ENCODE assay signal across 9 mouse cellular contexts in the genomic region with DNA sequence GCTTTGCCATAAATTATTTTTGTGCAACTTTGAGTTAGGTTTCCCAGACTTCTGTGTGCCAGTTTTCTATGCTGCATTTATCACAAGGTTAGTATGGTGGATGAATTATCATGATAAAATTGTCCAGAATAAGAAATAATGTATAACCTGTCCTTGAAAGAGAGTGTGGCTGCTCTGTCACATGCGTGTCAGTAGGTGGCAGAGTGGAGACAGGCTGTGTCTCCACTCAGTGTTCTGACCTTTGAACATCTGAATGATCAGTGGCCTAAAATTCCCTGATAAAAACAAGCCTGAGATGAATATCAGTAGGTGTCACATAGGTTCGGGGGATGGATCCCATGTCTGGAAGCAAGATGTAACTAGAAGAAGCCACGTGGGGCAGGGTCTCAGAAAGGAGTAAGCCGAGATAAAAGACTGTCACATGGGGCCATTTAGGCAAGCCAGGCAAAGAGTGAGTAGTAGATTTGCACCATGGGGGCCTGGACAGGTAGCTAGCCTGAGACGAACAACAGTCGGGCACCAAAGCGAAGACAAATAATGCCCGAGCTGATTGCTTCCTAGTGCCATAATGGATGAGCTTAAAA.
DNase-seq lines count a peak whose midpoint lies in the region; ATAC-seq and TF ChIP-seq lines count a peak whose summit lies in the region.
"Had no signal": no experiment of that assay in that cellular context is flagged by ENCODE, and none has a peak within 500 bp of the region (broad histone marks: within the 10 kb centered on the region; RNA-seq: fewer than 3 reads in every experiment).

No protein-coding gene starts in this region.

- H3K9ac ChIP-seq in heart, postnatal 0 days (replicated peaks; ENCODE audit: low read depth, low read length), result no peak overlapping the region
- no peak overlapping the region for H3K9ac ChIP-seq in lung, embryonic 15.5 days
- H3K9ac ChIP-seq: liver, embryonic 15.5 days had no signal

- no peaks in the 10 kb centered on the region for H3K36me3 ChIP-seq in heart, postnatal 0 days (replicated peaks; ENCODE audit: control insufficient read depth, insufficient read depth, low read length)
- H3K36me3 ChIP-seq in lung, embryonic 15.5 days, result no peaks in the 10 kb centered on the region
- H3K36me3 ChIP-seq: liver, embryonic 15.5 days had no signal

- no peak for DNase-seq in heart, postnatal 0 days (ENCODE audit: low spot score)
- no peak for DNase-seq in heart, postnatal 25 days (ENCODE audit: low spot score)
- no peak for DNase-seq in lung, adult 18-20 months
- DNase-seq in brain, embryonic 14.5 days (ENCODE audit: low read depth), result peak; percentile 55
- peak; percentile 32 for DNase-seq in retina, embryonic 14.5 days (ENCODE audit: low spot score)
- no peak for DNase-seq in cerebellum, adult 18-20 months
- DNase-seq: heart, postnatal 10 days had no signal

- peak; percentile 61 for TF ChIP-seq CTCF in heart, postnatal 0 days (IDR thresholded peaks at IDR 0.05; ENCODE audit: low read depth)
- peak; percentile 67; the same call in 1 of the 2 replicates for TF ChIP-seq CTCF in brain, embryonic 14.5 days (IDR thresholded peaks at IDR 0.05; ENCODE audit: borderline replicate concordance, extremely low read depth, insufficient read depth, insufficient read length)

- no peak overlapping the region for H3K4me2 ChIP-seq in heart, postnatal 0 days (ENCODE audit: low read depth, low read length)
- H3K4me2 ChIP-seq in lung, embryonic 15.5 days, result no peak overlapping the region
- H3K4me2 ChIP-seq: liver, embryonic 15.5 days had no signal

- 67% methylated on average over 8 of the region's 8 CpGs for WGBS in heart, postnatal 0 days
- WGBS in lung, embryonic 15.5 days, result 68% methylated on average over 8 of the region's 8 CpGs

- H3K9me3 ChIP-seq in heart, postnatal 0 days (replicated peaks; ENCODE audit: control insufficient read depth, low read length), result no peaks in the 10 kb centered on the region
- no peaks in the 10 kb centered on the region for H3K9me3 ChIP-seq in lung, embryonic 15.5 days
- H3K9me3 ChIP-seq: liver, embryonic 15.5 days had no signal

- no peak overlapping the region for H3K27ac ChIP-seq in heart, postnatal 0 days (ENCODE audit: low read depth)
- no peak overlapping the region for H3K27ac ChIP-seq in lung, embryonic 15.5 days
- H3K27ac ChIP-seq: liver, embryonic 15.5 days had no signal

- no peak for TF ChIP-seq POLR2A in brain, embryonic 14.5 days (IDR thresholded peaks at IDR 0.05; ENCODE audit: borderline replicate concordance, extremely low read depth, insufficient read depth, insufficient read length, poor library complexity, severe bottlenecking)

- H3K27me3 ChIP-seq in heart, postnatal 0 days (ENCODE audit: control insufficient read depth, insufficient read depth, low read length), result no peaks in the 10 kb centered on the region
- H3K27me3 ChIP-seq in lung, embryonic 15.5 days, result no peaks in the 10 kb centered on the region
- H3K27me3 ChIP-seq: liver, embryonic 15.5 days had no signal

- TF ChIP-seq EP300 in heart, postnatal 0 days (IDR thresholded peaks at IDR 0.05; ENCODE audit: low read depth), result no peak

- intact Hi-C loops in heart, postnatal 25 days (cut with DNase I), result no loop called here

- no peak overlapping the region for H3K4me3 ChIP-seq in heart, postnatal 0 days (ENCODE audit: low read depth, low read length)
- no peak overlapping the region for H3K4me3 ChIP-seq in lung, embryonic 15.5 days
- H3K4me3 ChIP-seq: liver, embryonic 15.5 days had no signal

- H3K4me1 ChIP-seq in heart, postnatal 0 days (ENCODE audit: control insufficient read depth, insufficient read depth), result peaks cover 4% of the 10 kb centered on the region; the same call in 1 of the 2 replicates
- no peaks in the 10 kb centered on the region for H3K4me1 ChIP-seq in lung, embryonic 15.5 days
- H3K4me1 ChIP-seq: liver, embryonic 15.5 days had no signal

- ATAC-seq in heart, postnatal 0 days (ENCODE audit: insufficient read depth, low read depth), result no peak
- ATAC-seq in lung, embryonic 15.5 days (ENCODE audit: borderline replicate concordance, extremely low read depth, low FRiP score, low TSS enrichment), result peak; percentile 19; the same call in 1 of the 2 replicates

Comparison
In these comparisons a context has a peak if more than half of its experiments do, and no peak if none do; other contexts are left out.
1. DNase-seq: peak in brain, embryonic 14.5 days (single experiment) and retina, embryonic 14.5 days (single experiment); none in heart, postnatal 0 days (single experiment), heart, postnatal 25 days (single experiment), lung, adult 18-20 months (0 of 2) and cerebellum, adult 18-20 months (0 of 2).